Mouse (Mus musculus): ENCODE measurements around the gene Wfdc9. TPM values are rescaled to one million over a fixed set of nuclear protein-coding genes. Genes with fewer than 3 reads are reported as not detected.
A peak's percentile ranks its signal among the peaks of the same experiment; 100 is the strongest.

Gene Wfdc9
- total RNA-seq (2021) = not detected
- long read RNA-seq, experiment 1 = 0 reads
- long read RNA-seq, experiment 2 = 0 reads

DNA sequence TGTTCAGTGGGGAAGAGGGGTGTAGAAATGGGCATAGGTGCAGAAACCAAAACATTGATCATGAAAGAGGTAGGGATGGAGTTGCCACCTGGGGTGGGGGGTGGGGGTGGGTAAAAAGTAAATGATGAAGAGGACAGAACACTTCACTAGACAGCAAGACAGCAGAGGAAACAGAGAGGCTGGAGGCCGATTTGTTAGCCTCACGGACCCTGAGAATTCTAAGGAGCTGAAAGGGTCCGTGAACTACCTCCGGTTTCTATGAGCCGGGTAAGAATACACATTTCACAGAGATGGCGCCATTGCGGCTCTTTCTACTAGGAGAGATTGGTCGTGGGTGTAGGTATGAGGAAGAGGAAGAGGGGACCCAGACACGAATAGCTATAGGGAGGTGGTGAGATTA is at the start of gene Wfdc9:
Wfdc9 (minus strand) TSS at position 101 of the 400 bp plus-strand sequence.
- DNase-seq = no peak
- Histone ChIP-seq H3K4me3 (no peak within 1 kb of the TSS), H3K27ac (no peak within 1 kb of the TSS)
- intact Hi-C loops (cut with DNase I) = no loop called here
- TF ChIP-seq CTCF (IDR thresholded peaks at IDR 0.05) = no peak

DNA sequence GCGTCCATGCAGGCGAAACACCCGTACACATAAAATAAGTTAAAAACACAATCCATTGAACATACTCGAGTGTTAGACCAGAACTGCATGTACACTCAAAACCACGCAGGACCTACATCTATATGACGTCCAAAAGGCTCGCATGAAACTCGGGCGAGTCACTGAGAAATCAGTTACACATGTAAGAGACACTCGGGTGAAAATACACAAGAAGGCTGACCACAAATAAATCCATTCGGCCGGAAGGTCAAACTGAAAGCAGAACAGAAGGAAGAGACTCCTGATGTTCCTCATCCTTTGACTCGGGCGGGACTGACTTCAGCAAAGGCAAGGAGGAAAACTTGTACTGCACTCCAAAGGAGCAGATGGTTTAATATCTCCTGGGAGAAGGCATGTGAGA is 49.6 kb upstream of the Wfdc9 start:
- TF ChIP-seq CTCF (IDR thresholded peaks at IDR 0.05) = no peak
- intact Hi-C loops (cut with DNase I) = no loop called here
- no peak overlapping the region for H3K27ac ChIP-seq

DNA sequence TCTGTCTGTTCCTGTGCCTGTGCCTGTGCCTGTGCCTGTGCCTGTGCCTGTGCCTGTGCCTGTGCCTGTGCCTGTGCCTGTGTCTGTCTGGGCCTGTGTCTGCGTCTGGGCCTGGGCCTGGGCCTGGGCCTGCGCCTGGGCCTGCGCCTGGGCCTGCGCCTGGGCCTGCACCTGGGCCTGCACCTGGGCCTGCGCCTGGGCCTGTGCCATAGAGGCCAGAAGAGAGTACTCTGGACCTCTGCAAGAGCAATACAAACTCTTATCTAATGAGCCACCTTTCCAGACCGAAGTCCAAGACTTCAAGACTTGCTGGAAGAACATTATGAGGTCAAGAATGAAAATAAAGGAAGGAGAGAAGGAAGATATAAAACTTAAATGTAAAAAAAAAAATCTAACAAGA is 48.9 kb upstream of the Wfdc9 start:
- TF ChIP-seq CTCF (IDR thresholded peaks at IDR 0.05) = no peak
- DNase-seq = no peak
- no peak overlapping the region for H3K27ac ChIP-seq
- H3K4me3 ChIP-seq = no peak overlapping the region
- intact Hi-C loops (cut with DNase I) = no loop called here

More for the DNA sequence above, 49.6 kb upstream of the Wfdc9 start:
- no peak for DNase-seq
- H3K4me3 ChIP-seq = no peak overlapping the region

DNA sequence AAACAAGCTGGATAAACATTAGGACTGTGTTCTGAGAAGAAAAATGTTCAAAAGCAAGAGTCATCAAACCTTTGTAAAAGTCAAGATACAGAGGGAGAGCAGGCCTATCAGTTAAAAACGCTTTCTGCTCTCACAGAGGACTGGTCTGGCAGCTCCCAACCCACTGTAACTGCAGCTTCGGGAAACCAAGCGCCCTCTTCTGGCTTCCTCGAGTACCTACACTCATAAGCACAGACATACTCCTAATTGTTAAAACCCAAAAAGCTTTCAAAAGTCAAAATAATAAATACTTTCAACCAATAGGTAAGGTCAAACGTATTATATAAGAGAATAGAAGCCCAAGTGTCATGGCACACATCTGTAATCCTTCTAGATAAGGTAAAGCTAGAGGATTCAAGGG is 47.9 kb upstream of the Wfdc9 start:
- intact Hi-C loops (cut with DNase I) = no loop called here
- DNase-seq = no peak
- H3K27ac ChIP-seq = no peak overlapping the region
- no peak for TF ChIP-seq CTCF (IDR thresholded peaks at IDR 0.05)
- no peak overlapping the region for H3K4me3 ChIP-seq

DNA sequence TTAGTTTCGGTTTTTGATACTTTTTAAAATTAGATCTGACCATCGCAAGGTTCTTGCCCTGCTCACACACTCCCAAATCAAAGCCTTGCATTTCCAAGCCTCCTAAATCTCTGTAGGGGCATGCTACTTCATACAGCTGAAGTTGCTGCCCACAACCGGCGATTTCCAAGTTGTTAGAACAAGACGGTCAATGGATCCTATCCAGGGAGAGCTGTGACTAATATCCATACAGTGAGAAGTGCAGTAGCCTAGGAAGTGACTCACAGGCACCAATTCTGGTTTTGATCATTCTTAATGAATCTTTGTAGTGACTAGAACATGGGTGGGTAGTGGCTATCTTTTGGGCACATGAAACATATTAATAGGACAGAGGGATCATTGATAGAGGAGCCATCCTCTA is 45.4 kb upstream of the Wfdc9 start:
- Histone ChIP-seq H3K4me3 (no peak overlapping the region), H3K27ac (no peak overlapping the region)
- TF ChIP-seq CTCF (IDR thresholded peaks at IDR 0.05) = no peak
- DNase-seq = no peak
- intact Hi-C loops (cut with DNase I) = no loop called here

DNA sequence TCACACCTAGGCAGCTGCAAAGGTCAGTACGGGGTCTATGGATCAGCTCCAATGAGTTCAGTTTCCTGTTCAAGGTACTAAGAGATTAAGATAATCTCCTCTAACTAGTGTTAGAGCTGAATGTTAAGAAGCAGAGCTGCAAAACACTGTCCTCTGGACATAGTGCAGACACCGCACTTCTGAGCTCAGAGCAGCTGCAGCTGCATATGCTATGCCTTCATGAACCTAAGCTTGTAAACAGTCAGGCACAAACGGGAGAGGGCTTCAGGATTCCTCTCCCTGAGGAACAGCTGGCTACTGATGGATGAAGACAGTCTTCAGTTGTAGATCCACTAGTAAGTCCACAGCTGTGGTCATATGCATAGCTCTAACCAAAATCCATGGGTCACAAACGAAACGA is 44.6 kb upstream of the Wfdc9 start:
- DNase-seq = no peak
- no peak overlapping the region for H3K4me3 ChIP-seq
- intact Hi-C loops (cut with DNase I) = no loop called here
- TF ChIP-seq CTCF (IDR thresholded peaks at IDR 0.05) = no peak
- H3K27ac ChIP-seq = no peak overlapping the region

DNA sequence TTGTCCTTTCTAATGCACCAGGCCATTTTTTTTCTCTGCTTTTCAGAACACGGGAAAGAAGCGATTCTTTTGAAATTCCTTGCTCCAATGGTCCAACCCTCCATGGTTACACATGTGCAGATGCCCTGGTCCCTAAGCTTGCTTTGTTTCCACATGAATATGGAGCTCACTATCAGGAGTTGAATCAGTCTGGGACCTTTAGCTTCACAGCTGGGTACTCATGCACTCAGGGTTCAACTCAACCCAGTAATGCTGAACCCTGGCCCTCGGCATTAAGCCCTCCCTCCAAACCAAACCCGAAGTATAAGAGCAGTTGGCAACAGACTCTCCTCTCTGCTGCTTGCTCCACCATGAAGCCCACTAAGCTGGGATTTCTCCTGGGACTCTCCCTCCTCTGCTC is 41.8 kb upstream of the Wfdc9 start, which contains the start of gene Spint4:
Spint4 (plus strand) TSS at position 301 of the 400 bp plus-strand sequence.
- intact Hi-C loops (cut with DNase I) = no loop called here
- Histone ChIP-seq H3K4me3 (no peak within 1 kb of the TSS), H3K27ac (no peak within 1 kb of the TSS)
- DNase-seq = no peak
- no peak for TF ChIP-seq CTCF (IDR thresholded peaks at IDR 0.05)

DNA sequence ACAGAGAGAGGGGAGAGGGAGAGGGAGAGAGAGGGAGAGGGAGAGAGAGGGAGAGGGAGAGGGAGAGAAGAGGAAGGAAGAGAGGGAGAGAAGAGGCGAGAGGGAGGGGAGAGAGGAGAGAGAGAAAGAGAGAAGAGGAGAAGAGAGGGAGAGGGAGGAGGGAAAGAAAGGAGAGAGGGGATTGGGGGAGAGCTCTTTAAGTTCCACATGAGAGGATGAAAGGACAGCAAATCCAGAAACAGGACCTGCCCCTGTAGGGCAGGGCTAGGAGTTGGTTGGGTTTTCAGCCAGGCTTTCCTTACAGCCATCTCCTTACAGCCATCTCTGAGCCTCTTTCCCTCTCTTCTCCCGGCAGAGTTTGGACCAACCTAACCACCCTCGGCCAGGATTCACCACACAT is 28.4 kb upstream of the Wfdc9 start, which contains the start of gene Wfdc13:
Wfdc13 (plus strand) TSS at position 301 of the 400 bp plus-strand sequence.
- Histone ChIP-seq H3K27ac (no peak within 1 kb of the TSS), H3K4me3 (no peak within 1 kb of the TSS)
- no peak for DNase-seq
- intact Hi-C loops (cut with DNase I) = no loop called here
- TF ChIP-seq CTCF (IDR thresholded peaks at IDR 0.05) = no peak

DNA sequence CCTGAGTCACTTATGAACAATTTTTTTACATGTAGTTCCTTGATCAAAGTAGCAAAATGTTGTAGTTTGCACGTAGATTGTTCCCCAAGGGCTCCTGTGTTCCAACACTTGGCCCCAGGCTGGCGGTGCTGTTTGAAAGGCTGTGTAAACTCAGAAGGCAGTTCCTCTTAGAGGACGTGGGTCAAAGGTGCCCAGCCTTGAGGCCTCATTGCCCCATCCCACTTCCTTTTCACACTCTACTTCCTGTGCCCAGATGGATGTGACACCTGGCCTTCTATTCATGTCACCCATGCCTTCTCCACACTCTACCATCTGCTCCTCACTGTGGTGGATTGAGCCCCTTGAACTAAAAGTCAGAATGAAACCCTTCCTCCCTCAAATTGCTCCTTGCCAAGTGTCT is 23.5 kb upstream of the Wfdc9 start:
- DNase-seq = no peak
- Histone ChIP-seq H3K27ac (no peak overlapping the region), H3K4me3 (no peak overlapping the region)
- intact Hi-C loops (cut with DNase I) = loop anchor here (2.0 to 5.0 kb wide), 2 partner anchors 47 to 119 kb away; no protein-coding TSS in a partner anchor
- no peak for TF ChIP-seq CTCF (IDR thresholded peaks at IDR 0.05)

DNA sequence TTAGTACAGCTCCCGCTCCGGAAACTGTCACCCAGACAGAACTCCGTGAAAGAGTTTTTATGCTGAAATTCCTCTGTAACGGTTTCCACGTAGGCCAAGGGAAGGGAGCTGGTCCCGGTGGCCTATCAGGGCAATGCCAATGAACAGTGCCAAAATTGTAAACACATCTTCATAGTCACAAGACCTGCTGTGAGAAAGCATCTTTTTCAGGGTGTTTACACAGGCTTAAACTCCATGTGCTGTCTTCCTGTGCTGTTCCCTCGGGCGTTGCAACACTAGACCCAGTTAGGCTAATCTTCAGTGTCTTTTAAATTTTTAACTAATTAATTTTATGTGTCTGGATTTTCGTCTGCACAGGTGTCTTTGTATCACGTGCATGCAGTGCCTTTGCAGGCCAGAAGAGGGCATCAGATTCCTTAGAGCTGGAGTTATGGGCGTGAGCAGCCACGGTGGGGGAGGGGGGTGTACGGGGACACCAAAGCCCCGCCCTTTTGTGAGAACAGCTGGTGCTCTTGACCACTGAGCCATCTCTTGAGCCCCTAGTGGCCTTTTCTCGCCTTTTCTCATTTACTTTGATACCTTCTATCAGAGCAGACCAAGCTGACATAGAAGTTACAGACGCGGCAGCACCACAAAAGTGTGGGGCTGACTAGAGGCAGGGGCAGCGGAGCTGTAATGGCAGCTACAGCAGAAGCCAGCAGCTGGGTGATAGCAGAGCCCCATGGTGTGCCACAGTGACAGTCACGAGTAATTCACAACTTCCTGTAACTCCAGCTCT is 22.7 kb upstream of the Wfdc9 start:
- peak overlapping the region; percentile 58 for H3K4me3 ChIP-seq
- intact Hi-C loops (cut with DNase I) = loop anchor here (2.0 to 5.0 kb wide), 2 partner anchors 48 to 120 kb away; no protein-coding TSS in a partner anchor
- peak; percentile 79 for DNase-seq
- peak; percentile 71 for TF ChIP-seq CTCF (IDR thresholded peaks at IDR 0.05)
- H3K27ac ChIP-seq = no peak overlapping the region

DNA sequence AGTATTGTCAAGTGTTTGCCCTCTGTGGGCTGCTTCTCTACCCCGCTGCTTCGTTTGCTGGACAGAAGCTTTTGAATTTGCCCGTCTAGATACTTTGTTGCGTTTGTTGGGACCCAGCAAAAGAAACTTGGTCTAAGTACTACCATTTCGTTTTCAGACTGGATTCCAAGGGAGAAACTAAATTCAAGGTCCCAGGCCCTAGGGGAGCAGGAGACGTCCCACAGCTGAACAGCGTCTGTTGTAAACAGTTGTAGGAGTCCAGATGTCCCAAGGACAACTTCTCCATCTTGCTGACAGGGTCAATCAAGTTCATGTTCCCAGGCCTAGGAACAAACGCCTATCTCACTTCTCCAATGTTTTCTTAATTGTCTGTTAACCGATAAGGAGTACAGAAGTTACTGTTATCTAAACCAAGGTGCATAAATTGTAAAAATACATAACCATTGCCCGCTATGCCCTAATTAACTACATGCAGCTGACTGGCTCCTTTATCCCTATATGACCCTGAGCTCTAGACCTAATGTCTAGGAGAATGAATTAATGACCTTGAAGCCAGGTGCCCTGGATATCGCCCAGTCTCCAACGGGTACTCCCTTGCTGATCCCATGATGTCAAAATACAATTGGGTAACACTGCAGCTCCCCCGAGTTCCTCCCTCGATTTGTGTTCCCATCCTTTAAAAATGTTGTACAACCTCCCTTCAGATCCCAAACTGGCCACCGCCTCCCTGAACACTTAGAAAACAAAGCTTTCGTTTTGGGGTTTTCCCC is 20.7 kb upstream of the Wfdc9 start:
- no peak overlapping the region for H3K27ac ChIP-seq
- DNase-seq = no peak
- intact Hi-C loops (cut with DNase I) = loop anchor here (5.0 kb wide), 1 partner anchor 50 kb away; no protein-coding TSS in a partner anchor
- no peak for TF ChIP-seq CTCF (IDR thresholded peaks at IDR 0.05)
- H3K4me3 ChIP-seq = no peak overlapping the region

DNA sequence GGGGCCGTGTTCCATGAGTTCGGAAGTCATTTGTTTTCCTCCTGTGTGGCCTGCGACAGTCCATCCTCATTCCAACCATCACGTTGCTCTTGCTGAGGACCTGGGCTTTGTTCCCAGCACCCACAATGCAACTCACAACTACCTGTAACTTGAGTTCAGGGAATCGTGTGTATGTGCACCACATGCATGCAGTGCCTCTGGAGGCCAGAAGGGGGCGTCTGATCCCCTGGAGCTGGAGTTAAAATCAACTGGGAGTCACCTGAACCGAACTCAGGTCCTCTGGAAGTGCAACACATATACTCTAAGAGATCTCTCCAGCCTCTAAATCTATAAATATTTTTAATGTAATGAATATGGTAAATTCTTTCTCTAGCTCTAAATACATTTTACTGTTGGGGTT is 19.7 kb upstream of the Wfdc9 start:
- Histone ChIP-seq H3K27ac (no peak overlapping the region), H3K4me3 (no peak overlapping the region)
- no peak for DNase-seq
- TF ChIP-seq CTCF (IDR thresholded peaks at IDR 0.05) = peak; percentile 12; the same call in 1 of the 2 replicates
- intact Hi-C loops (cut with DNase I) = loop anchor here (5.0 kb wide), 1 partner anchor 51 kb away; no protein-coding TSS in a partner anchor

DNA sequence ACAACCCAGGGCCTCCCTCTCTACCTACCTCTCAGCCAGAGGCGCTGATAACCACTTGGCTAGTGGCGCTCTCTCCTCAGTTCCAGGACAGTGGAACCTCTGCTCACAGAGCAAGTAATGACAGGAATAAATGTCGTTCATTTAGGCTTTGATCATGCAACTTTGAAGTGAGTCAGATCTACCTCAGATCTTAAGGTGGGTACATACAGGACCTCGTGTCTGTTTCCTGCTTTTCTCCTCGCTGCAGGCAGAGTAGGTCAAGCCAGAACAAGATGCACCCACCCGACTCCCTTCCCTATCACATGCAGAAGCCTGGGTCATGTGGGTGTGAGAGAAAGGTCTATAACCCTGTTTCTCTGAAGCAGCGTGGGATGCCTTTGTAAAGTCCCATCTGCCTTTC is 17.6 kb upstream of the Wfdc9 start, which contains the start of gene Wfdc11:
Wfdc11 (minus strand) TSS at position 101 of the 400 bp plus-strand sequence.
- intact Hi-C loops (cut with DNase I) = no loop called here
- no peak within 1 kb of the TSS for H3K4me3 ChIP-seq
- TF ChIP-seq CTCF (IDR thresholded peaks at IDR 0.05) = no peak
- H3K27ac ChIP-seq = no peak within 1 kb of the TSS
- DNase-seq = no peak
